Mouse (Mus musculus): Measurements from ENCODE around the gene Hist1h4f.

- no peak for TF ChIP-seq EP300 (IDR thresholded peaks at IDR 0.05)
- no peak for TF ChIP-seq CTCF (IDR thresholded peaks at IDR 0.05)
Observed at GRCm38 (mm10) chr13:23582219-23583056, 31.0 kb upstream of the Hist1h4f start.

All from lung, postnatal 0 days (tissue).